10 mouse cellular contexts compared by ENCODE assay signal in the genomic region with DNA sequence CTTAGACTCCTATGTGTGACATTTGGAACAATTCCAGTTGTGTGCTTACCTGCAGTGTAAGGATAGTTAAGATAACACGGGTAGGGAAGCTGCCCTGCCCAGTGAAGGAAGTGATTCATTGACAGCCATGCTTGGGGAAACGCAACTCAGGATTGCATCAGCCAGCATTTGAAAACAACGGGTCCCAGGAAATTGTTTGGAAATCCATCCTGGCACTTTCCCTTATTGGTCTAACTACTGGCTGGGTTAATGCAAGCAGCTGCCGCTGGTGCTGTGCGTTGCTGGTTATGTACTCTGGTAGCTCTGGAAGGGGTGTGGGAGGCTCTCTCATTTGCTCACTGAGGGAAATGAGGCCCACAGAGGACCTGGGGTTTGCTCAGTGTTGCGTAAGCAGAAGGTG. TPM values are rescaled to one million over a fixed set of nuclear protein-coding genes. Genes with fewer than 3 reads are reported as not detected.
DNase-seq lines count a peak whose midpoint lies in the region; ATAC-seq lines count a peak whose summit lies in the region.
"Had no signal": no experiment of that assay in that cellular context is flagged by ENCODE, and none has a peak within 500 bp of the region (broad histone marks: within the 10 kb centered on the region; RNA-seq: fewer than 3 reads in every experiment).

No protein-coding gene starts in this region.

- H3K9ac ChIP-seq in kidney, embryonic 16.5 days (replicated peaks; ENCODE audit: low read length) = no peak overlapping the region
- no peak overlapping the region for H3K9ac ChIP-seq in intestine, embryonic 15.5 days
- no peak overlapping the region for H3K9ac ChIP-seq in lung, embryonic 15.5 days

- ATAC-seq in kidney, embryonic 16.5 days (ENCODE audit: low FRiP score, low TSS enrichment) = peak; percentile 31; the same call in 1 of the 2 replicates
- ATAC-seq in intestine, embryonic 15.5 days = peak; percentile 88
- ATAC-seq in lung, embryonic 15.5 days (ENCODE audit: borderline replicate concordance, extremely low read depth, low FRiP score, low TSS enrichment) = no peak
- ATAC-seq: midbrain, embryonic 16.5 days had no signal

- H3K4me3 ChIP-seq in kidney, embryonic 16.5 days (ENCODE audit: low read length) = no peak overlapping the region
- no peak overlapping the region for H3K4me3 ChIP-seq in intestine, embryonic 15.5 days (replicated peaks)
- no peak overlapping the region for H3K4me3 ChIP-seq in lung, embryonic 15.5 days

- H3K27ac ChIP-seq in kidney, embryonic 16.5 days (ENCODE audit: low read length) = 0 out of 2 replicates have a peak overlapping the region, but pooled peaks have one; percentile 21
- 0 out of 2 replicates have a peak overlapping the region, but pooled peaks have one; percentile 37 for H3K27ac ChIP-seq in intestine, embryonic 15.5 days
- H3K27ac ChIP-seq in lung, embryonic 15.5 days = 0 out of 2 replicates have a peak overlapping the region, but pooled peaks have one; percentile 58

- DNase-seq in kidney, adult 11 months = no peak
- peak; percentile 46 to 60 for DNase-seq in urinary bladder, postnatal 36 days (ENCODE audit: low spot score in 2 of 2)
- DNase-seq in retina, postnatal 1 day = no peak
- no peak for DNase-seq in thymus, postnatal 14 days
- DNase-seq in cerebellum, adult 9-10 months = no peak
- DNase-seq: cerebellum, postnatal 14 days had no signal

- H3K27me3 ChIP-seq in kidney, embryonic 16.5 days (ENCODE audit: insufficient read depth, low read length) = no peaks in the 10 kb centered on the region
- no peaks in the 10 kb centered on the region for H3K27me3 ChIP-seq in intestine, embryonic 15.5 days (replicated peaks)
- no peaks in the 10 kb centered on the region for H3K27me3 ChIP-seq in lung, embryonic 15.5 days

- H3K36me3 ChIP-seq in kidney, embryonic 16.5 days (ENCODE audit: insufficient read depth, low read length) = no peaks in the 10 kb centered on the region
- H3K36me3 ChIP-seq in intestine, embryonic 15.5 days = no peaks in the 10 kb centered on the region
- H3K36me3 ChIP-seq in lung, embryonic 15.5 days = no peaks in the 10 kb centered on the region

- 0 out of 2 replicates have a peak, but pooled peaks cover 8% of the 10 kb centered on the region for H3K4me1 ChIP-seq in kidney, embryonic 16.5 days (ENCODE audit: insufficient read depth, low read length)
- H3K4me1 ChIP-seq in intestine, embryonic 15.5 days (replicated peaks) = peaks cover 13% of the 10 kb centered on the region
- H3K4me1 ChIP-seq in lung, embryonic 15.5 days = peaks cover 18% of the 10 kb centered on the region

- 54% methylated on average over 6 of the region's 6 CpGs for WGBS in kidney, embryonic 16.5 days
- 47% methylated on average over 6 of the region's 6 CpGs for WGBS in intestine, embryonic 15.5 days
- 47% methylated on average over 6 of the region's 6 CpGs for WGBS in lung, embryonic 15.5 days

- H3K4me2 ChIP-seq in kidney, embryonic 16.5 days (replicated peaks; ENCODE audit: low read depth, low read length) = no peak overlapping the region
- H3K4me2 ChIP-seq in intestine, embryonic 15.5 days (replicated peaks) = no peak overlapping the region
- no peak overlapping the region for H3K4me2 ChIP-seq in lung, embryonic 15.5 days

- H3K9me3 ChIP-seq in kidney, embryonic 16.5 days (ENCODE audit: low read length) = no peaks in the 10 kb centered on the region
- no peaks in the 10 kb centered on the region for H3K9me3 ChIP-seq in intestine, embryonic 15.5 days
- no peaks in the 10 kb centered on the region for H3K9me3 ChIP-seq in lung, embryonic 15.5 days

RNA-seq across cellular contexts. Expression of gene Slc38a2, which starts 43.7 kb away (rescaled TPM):
- polyA plus RNA-seq in kidney, embryonic 16.5 days (2015; fragmentation: Nextera tagmentation; extraction: Ambion mirVana) = 140 and 150 TPM in 2 replicates
- 83.8 and 95.3 TPM in 2 replicates for polyA plus RNA-seq in intestine, embryonic 15.5 days (2015; fragmentation: Nextera tagmentation; extraction: Ambion mirVana)
- polyA plus RNA-seq in lung, embryonic 15.5 days (2015; fragmentation: Nextera tagmentation; extraction: Ambion mirVana) = 131 and 138 TPM in 2 replicates

Comparison
In these comparisons a context has a peak if more than half of its experiments do, and no peak if none do; other contexts are left out.
1. DNase-seq: peak in urinary bladder, postnatal 36 days (2 of 2); none in kidney, adult 11 months (single experiment), retina, postnatal 1 day (single experiment), thymus, postnatal 14 days (single experiment) and cerebellum, adult 9-10 months (single experiment).
2. Peak in every context shown above with its lines, with median percentiles within 50 percentile points of each other: H3K27ac ChIP-seq.